Mouse (Mus musculus) limb, embryonic 11.5 days (tissue): ENCODE data around the gene Krt77. TPM values are rescaled to one million over a fixed set of nuclear protein-coding genes. Genes with fewer than 3 reads are reported as not detected.

Source experiments
- ATAC-seq: fragments of 200-750 bp; cut with Nextera tagmentation; 2 replicates; pipeline ENCODE4 v1.8.0; 2017; ENCODE audit warnings: low read depth; ENCODE audit not compliant: insufficient number of reproducible peaks, low FRiP score, low TSS enrichment
- DNase-seq: peaks from one replicate; pipeline ENCODE4 v3.0.0-alpha.2; 2015; ENCODE audit warnings: low spot score
- H3K27ac ChIP-seq: fragments of 300-500 bp; sonication (generic); replicated peaks from 2 replicates; pipeline ENCODE4 v1.5.1; 2014; ENCODE audit warnings: low read depth, mild to moderate bottlenecking, low read length
- H3K27me3 ChIP-seq: fragments of 300-500 bp; sonication (generic); 2 replicates; pipeline ENCODE4 v1.6.1; 2014; ENCODE audit warnings: mild to moderate bottlenecking, low read length, mixed read lengths; ENCODE audit not compliant: control insufficient read depth, insufficient read depth
- H3K36me3 ChIP-seq: fragments of 300-500 bp; sonication (generic); 2 replicates; pipeline ENCODE4 v1.6.1; 2014; ENCODE audit warnings: mild to moderate bottlenecking, low read length, moderate library complexity, mixed read lengths; ENCODE audit not compliant: control insufficient read depth, insufficient read depth
- H3K4me1 ChIP-seq: fragments of 300-500 bp; sonication (generic); 2 replicates; pipeline ENCODE4 v1.6.1; 2014; ENCODE audit warnings: low read length, mixed read lengths; ENCODE audit not compliant: control insufficient read depth, insufficient read depth
- H3K4me2 ChIP-seq: fragments of 300-500 bp; sonication (generic); 2 replicates; pipeline ENCODE4 v1.6.1; 2014; ENCODE audit warnings: low read depth, mild to moderate bottlenecking, moderate library complexity; ENCODE audit not compliant: severe bottlenecking
- H3K4me3 ChIP-seq: fragments of 300-500 bp; sonication (generic); 2 replicates; pipeline ENCODE4 v1.5.1; 2014; ENCODE audit warnings: low read depth, low read length
- H3K9ac ChIP-seq: fragments of 300-500 bp; sonication (generic); 2 replicates; pipeline ENCODE4 v1.6.1; 2014; ENCODE audit warnings: mild to moderate bottlenecking, low read length
- H3K9me3 ChIP-seq: fragments of 300-500 bp; sonication (generic); 2 replicates; pipeline ENCODE4 v1.6.1; 2016; ENCODE audit warnings: low read length; ENCODE audit not compliant: control insufficient read depth
- WGBS: fragments of 180-500 bp; shearing (Covaris S2); extraction: QIAGEN DNeasy Blood & Tissue Kit; methylation state at CpG from one replicate; pipeline ENCODE4 v1.1.7; 2014; 5-methylcytosine and 5-hydroxymethylcytosine counted together
- microRNA-seq: library from miRNA; unstranded; fragments of <30 nt; microRNA quantifications from one replicate; pipeline ENCODE4, GENCODE M21; 2016
- polyA plus RNA-seq: library from polyadenylated mRNA; unstranded; fragments of >200 nt; fragmentation: Nextera tagmentation; extraction: Ambion mirVana; gene quantifications from 2 replicates; pipeline ENCODE4 v1.2.1, GENCODE M21; 2014

Krt77 gene
- polyA plus RNA-seq, 1 experiment from 2014 or later: not detected

- Histone ChIP-seq H3K4me3 (no peak within 1 kb of the TSS), H3K36me3 (no peaks in the 10 kb centered on the region), H3K27ac (no peak within 1 kb of the TSS), H3K27me3 (no peaks in the 10 kb centered on the region), H3K9me3 (no peaks in the 10 kb centered on the region; the same call in 1 of the 2 replicates), H3K4me1 (no peaks in the 10 kb centered on the region), H3K9ac (no peak within 1 kb of the TSS), H3K4me2 (no peak within 1 kb of the TSS)
- ATAC-seq (no peak), DNase-seq (no peak)
- WGBS: 77% methylated on average over 16 of the region's 16 CpGs
These were observed 51.6 kb downstream of the Krt77 start, which contains the start of gene Krt2 for GRCm38 (mm10) chr15:101817875-101818274. Gene Krt2 (minus strand): TSS chr15:101818169.

Small RNA genes within 50 kb of the gene (microRNA-seq; reads per million reads assigned to microRNA genes)
- not detected for gene Gm44356

Other genes starting within 250 kb of the Krt77 start
- gene Gm5414, start 241.5 kb downstream of the Krt77 start, polyA plus RNA-seq: not detected in 2 replicates
- gene Gm5478, start 222.3 kb downstream of the Krt77 start, polyA plus RNA-seq: not detected in 2 replicates
- not detected in 2 replicates for gene Krt6b, start 189.4 kb downstream of the Krt77 start, polyA plus RNA-seq
- 0.38 TPM in 1 of 2 replicates, not detected in the other for gene Krt6a, start 175.4 kb downstream of the Krt77 start, polyA plus RNA-seq
- gene Krt5, start 156.8 kb downstream of the Krt77 start, polyA plus RNA-seq: 16.0 and 22.4 TPM in 2 replicates
- gene Krt71, start 126.6 kb downstream of the Krt77 start, polyA plus RNA-seq: 0.11 TPM in 1 of 2 replicates, not detected in the other
- not detected in 2 replicates for gene Krt72, start 83.2 kb downstream of the Krt77 start, polyA plus RNA-seq
- gene Krt73, start 67.4 kb downstream of the Krt77 start, polyA plus RNA-seq: not detected in 2 replicates
- gene Krt2, start 51.5 kb downstream of the Krt77 start, polyA plus RNA-seq: not detected in 2 replicates
- gene Krt1, start 18.9 kb downstream of the Krt77 start, polyA plus RNA-seq: 0.61 and 0.75 TPM in 2 replicates
- gene Krt76, start 23.2 kb upstream of the Krt77 start, polyA plus RNA-seq: not detected in 2 replicates
- not detected in 2 replicates for gene Krt4, start 55.0 kb upstream of the Krt77 start, polyA plus RNA-seq
- gene Krt79, start 70.6 kb upstream of the Krt77 start, polyA plus RNA-seq: not detected in 2 replicates
- gene Krt78, start 84.6 kb upstream of the Krt77 start, polyA plus RNA-seq: not detected in 2 replicates
- 21.3 and 22.7 TPM in 2 replicates for gene Krt8, start 134.8 kb upstream of the Krt77 start, polyA plus RNA-seq
- gene Krt18, start 158.5 kb upstream of the Krt77 start, polyA plus RNA-seq: 26.8 and 30.1 TPM in 2 replicates
- 131 and 141 TPM in 2 replicates for gene Eif4b, start 204.1 kb upstream of the Krt77 start, polyA plus RNA-seq
- gene Tns2, start 230.7 kb upstream of the Krt77 start, polyA plus RNA-seq: 14.6 and 15.6 TPM in 2 replicates